Mouse (Mus musculus): ENCODE results near the gene Cadm4. TPM values are rescaled to one million over a fixed set of nuclear protein-coding genes. Genes with fewer than 3 reads are reported as not detected.
"Not testable (repeated sequence)": the region's sequence is repeated elsewhere in the genome, so short reads cannot be mapped to it uniquely, and the experiment has no call there.

Cadm4 gene
- total and polyA plus RNA-seq, 2 experiments = 3.5 to 6.5 TPM

GRCm38 (mm10) chr7:24506065-24506459 lies 24.2 kb downstream of the Cadm4 start:
- Histone ChIP-seq H3K4me1 (ENCODE audit: control insufficient read depth, insufficient read depth, low read length) (peaks cover 8% of the 10 kb centered on the region), H3K36me3 (ENCODE audit: control insufficient read depth, insufficient read depth, low read length) (no peaks in the 10 kb centered on the region), H3K79me2 (ENCODE audit: control insufficient read depth, insufficient read depth, low read length) (no peaks in the 10 kb centered on the region), H3K27me3 (ENCODE audit: control insufficient read depth, insufficient read depth, low read length) (no peaks in the 10 kb centered on the region), H3K9ac (ENCODE audit: low read depth, low read length) (no peak overlapping the region), H3K27ac (replicated peaks; ENCODE audit: insufficient read depth, low read depth, low read length) (peak overlapping the region; percentile 95; the same call in 1 of the 2 replicates), H3K4me3 (ENCODE audit: insufficient read depth, low read depth, low read length) (no peak overlapping the region; the same call in 1 of the 2 replicates)
- no peak for TF ChIP-seq POLR2A (IDR thresholded peaks at IDR 0.05; ENCODE audit: extremely low read depth, insufficient read depth, low read length)
- WGBS = 9% methylated on average over 3 of the region's 3 CpGs
- DNase-seq (ENCODE audit: extremely low read depth, low read depth, low spot score) = no peak

DNA sequence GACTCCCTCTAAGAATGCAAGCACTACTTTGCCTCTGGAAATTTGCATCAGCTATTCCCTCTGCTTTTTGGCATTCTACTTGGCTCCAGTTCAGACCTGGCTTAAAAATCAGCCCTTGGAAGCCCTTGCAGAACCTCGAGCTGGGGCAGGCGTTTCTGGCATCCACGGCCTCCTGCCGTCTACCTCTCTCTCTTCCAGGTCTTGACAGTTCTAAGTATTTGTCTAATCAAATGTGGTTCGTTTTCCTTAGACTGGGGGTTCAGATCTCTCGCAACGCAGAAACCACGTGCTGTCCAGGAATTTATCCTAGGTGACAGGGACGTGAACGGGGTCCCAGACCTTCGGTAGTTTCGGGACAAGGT lies 24.6 kb downstream of the Cadm4 start:
- H3K4me1 ChIP-seq (ENCODE audit: control insufficient read depth, insufficient read depth, low read length) = peaks cover 8% of the 10 kb centered on the region
- DNase-seq (ENCODE audit: extremely low read depth, low read depth, low spot score) = peak; percentile 76

GRCm38 (mm10) chr7:24506838-24507725 lies 25.3 kb downstream of the Cadm4 start, which contains the start of gene Zfp428:
Gene Zfp428, plus strand, starts transcription at chr7:24507006.
- Histone ChIP-seq H3K9ac (ENCODE audit: low read depth, low read length) (peak within 1 kb of the TSS; percentile 100), H3K79me2 (ENCODE audit: control insufficient read depth, insufficient read depth, low read length) (no peaks in the 10 kb centered on the region), H3K36me3 (ENCODE audit: control insufficient read depth, insufficient read depth, low read length) (no peaks in the 10 kb centered on the region), H3K27ac (replicated peaks; ENCODE audit: insufficient read depth, low read depth, low read length) (peak within 1 kb of the TSS; percentile 95), H3K27me3 (ENCODE audit: control insufficient read depth, insufficient read depth, low read length) (no peaks in the 10 kb centered on the region), H3K4me3 (ENCODE audit: insufficient read depth, low read depth, low read length) (peak within 1 kb of the TSS; percentile 98), H3K4me1 (ENCODE audit: control insufficient read depth, insufficient read depth, low read length) (peaks cover 8% of the 10 kb centered on the region)
- no peak for TF ChIP-seq CTCF (IDR thresholded peaks at IDR 0.05; ENCODE audit: low read depth, low read length)
- TF ChIP-seq POLR2A (IDR thresholded peaks at IDR 0.05; ENCODE audit: extremely low read depth, insufficient read depth, low read length) = peak; percentile 77; the same call in 1 of the 2 replicates
- WGBS = under 1% methylated on average over 78 of the region's 84 CpGs
- DNase-seq (ENCODE audit: extremely low read depth, low read depth, low spot score) = peak; percentile 71

More for the DNA sequence above, 24.6 kb downstream of the Cadm4 start:
- TF ChIP-seq CTCF (IDR thresholded peaks at IDR 0.05; ENCODE audit: low read depth, low read length) (no peak), POLR2A (IDR thresholded peaks at IDR 0.05; ENCODE audit: extremely low read depth, insufficient read depth, low read length) (no peak)
- Histone ChIP-seq H3K79me2 (ENCODE audit: control insufficient read depth, insufficient read depth, low read length) (no peaks in the 10 kb centered on the region), H3K4me3 (ENCODE audit: insufficient read depth, low read depth, low read length) (peak overlapping the region; percentile 98), H3K36me3 (ENCODE audit: control insufficient read depth, insufficient read depth, low read length) (no peaks in the 10 kb centered on the region), H3K9ac (ENCODE audit: low read depth, low read length) (peak overlapping the region; percentile 100), H3K27ac (replicated peaks; ENCODE audit: insufficient read depth, low read depth, low read length) (peak overlapping the region; percentile 95), H3K27me3 (ENCODE audit: control insufficient read depth, insufficient read depth, low read length) (no peaks in the 10 kb centered on the region)
- 3% methylated on average over 12 of the region's 12 CpGs for WGBS

DNA sequence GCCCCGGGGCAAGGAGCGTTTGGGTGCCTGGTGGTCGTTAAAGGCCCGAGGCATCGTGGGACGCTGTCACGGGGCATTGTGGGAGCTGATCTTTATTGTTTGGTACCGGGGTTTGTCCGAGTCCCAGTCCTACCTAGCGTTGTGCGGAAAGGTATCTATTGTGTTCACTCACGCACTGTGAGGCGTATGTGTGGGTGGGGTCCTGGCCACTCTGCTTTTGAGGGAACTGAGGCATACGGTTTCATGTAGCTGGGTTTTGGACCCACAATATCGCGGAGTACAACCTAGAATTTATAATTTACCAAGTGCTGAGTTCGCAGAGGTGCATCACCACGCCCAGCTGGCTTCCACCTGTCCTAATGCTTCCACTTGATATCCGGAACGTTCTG lies 25.9 kb downstream of the Cadm4 start:
- peak overlapping the region; percentile 95 for H3K27ac ChIP-seq (replicated peaks; ENCODE audit: insufficient read depth, low read depth, low read length)
- peaks cover 8% of the 10 kb centered on the region for H3K4me1 ChIP-seq (ENCODE audit: control insufficient read depth, insufficient read depth, low read length)
- WGBS = 4% methylated on average over 20 of the region's 20 CpGs
- H3K4me3 ChIP-seq (ENCODE audit: insufficient read depth, low read depth, low read length) = peak overlapping the region; percentile 98
- no peaks in the 10 kb centered on the region for H3K27me3 ChIP-seq (ENCODE audit: control insufficient read depth, insufficient read depth, low read length)
- H3K79me2 ChIP-seq (ENCODE audit: control insufficient read depth, insufficient read depth, low read length) = no peaks in the 10 kb centered on the region
- H3K9ac ChIP-seq (ENCODE audit: low read depth, low read length) = peak overlapping the region; percentile 100
- TF ChIP-seq POLR2A (IDR thresholded peaks at IDR 0.05; ENCODE audit: extremely low read depth, insufficient read depth, low read length) = no peak
- no peak for TF ChIP-seq CTCF (IDR thresholded peaks at IDR 0.05; ENCODE audit: low read depth, low read length)
- H3K36me3 ChIP-seq (ENCODE audit: control insufficient read depth, insufficient read depth, low read length) = no peaks in the 10 kb centered on the region
- DNase-seq (ENCODE audit: extremely low read depth, low read depth, low spot score) = peak; percentile 21

DNA sequence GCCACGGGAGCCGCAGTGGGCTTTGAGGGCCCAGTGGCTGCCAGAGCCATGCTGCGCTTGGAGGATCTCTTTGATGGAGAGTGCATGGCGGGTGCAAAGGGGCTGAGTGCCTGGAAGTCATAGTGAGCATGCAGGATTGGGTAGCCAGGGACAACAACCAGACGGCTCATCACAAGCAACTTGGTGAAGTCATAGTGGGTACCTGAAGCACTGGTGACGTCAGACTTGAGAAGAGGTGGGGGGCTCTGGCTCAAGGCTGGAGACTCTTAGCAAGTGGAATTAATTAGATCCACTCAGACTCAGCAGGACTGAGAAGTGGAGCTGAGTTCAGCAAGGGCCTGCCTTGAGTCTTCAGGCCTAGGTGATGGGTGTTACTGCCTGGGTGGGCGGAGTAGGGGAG lies 30.5 kb downstream of the Cadm4 start, which contains the start of gene AC161166.1:
TSS of gene AC161166.1 (minus strand) at position 101 of the 400 bp plus-strand sequence.
- H3K36me3 ChIP-seq (ENCODE audit: control insufficient read depth, insufficient read depth, low read length) = no peaks in the 10 kb centered on the region
- H3K27me3 ChIP-seq (ENCODE audit: control insufficient read depth, insufficient read depth, low read length) = no peaks in the 10 kb centered on the region
- H3K4me3 ChIP-seq (ENCODE audit: insufficient read depth, low read depth, low read length) = no peak within 1 kb of the TSS
- WGBS = 94% methylated on average over 7 of the region's 7 CpGs
- no peak for TF ChIP-seq POLR2A (IDR thresholded peaks at IDR 0.05; ENCODE audit: extremely low read depth, insufficient read depth, low read length)
- no peak for TF ChIP-seq CTCF (IDR thresholded peaks at IDR 0.05; ENCODE audit: low read depth, low read length)
- H3K79me2 ChIP-seq (ENCODE audit: control insufficient read depth, insufficient read depth, low read length) = no peaks in the 10 kb centered on the region
- no peak for DNase-seq (ENCODE audit: extremely low read depth, low read depth, low spot score)
- H3K4me1 ChIP-seq (ENCODE audit: control insufficient read depth, insufficient read depth, low read length) = no peaks in the 10 kb centered on the region; the same call in 1 of the 2 replicates
- H3K9ac ChIP-seq (ENCODE audit: low read depth, low read length) = no peak within 1 kb of the TSS
- H3K27ac ChIP-seq (replicated peaks; ENCODE audit: insufficient read depth, low read depth, low read length) = no peak within 1 kb of the TSS

GRCm38 (mm10) chr7:24516319-24516718 lies 34.5 kb downstream of the Cadm4 start:
- H3K4me1 ChIP-seq (ENCODE audit: control insufficient read depth, insufficient read depth, low read length); H3K9ac ChIP-seq (ENCODE audit: low read depth, low read length); H3K27me3 ChIP-seq (ENCODE audit: control insufficient read depth, insufficient read depth, low read length); H3K27ac ChIP-seq (replicated peaks; ENCODE audit: insufficient read depth, low read depth, low read length); H3K79me2 ChIP-seq (ENCODE audit: control insufficient read depth, insufficient read depth, low read length); H3K4me3 ChIP-seq (ENCODE audit: insufficient read depth, low read depth, low read length); H3K36me3 ChIP-seq (ENCODE audit: control insufficient read depth, insufficient read depth, low read length): not testable (repeated sequence)
- peak; percentile 38 for DNase-seq (ENCODE audit: extremely low read depth, low read depth, low spot score)
- 81% methylated on average over 8 of the region's 8 CpGs for WGBS

Data from liver, adult 2 months (tissue).